Mouse (Mus musculus) limb, embryonic 12.5 days (tissue): ENCODE measurements around the gene Spsb1. TPM values are rescaled to one million over a fixed set of nuclear protein-coding genes. Genes with fewer than 3 reads are reported as not detected.
A peak's percentile ranks its signal among the peaks of the same experiment; 100 is the strongest.

ENCODE experiments used
- ATAC-seq: fragments of 200-750 bp; cut with Nextera tagmentation; 2 replicates; pipeline ENCODE4 v1.8.0; 2017; ENCODE audit warnings: low read depth, moderate TSS enrichment; ENCODE audit not compliant: insufficient number of reproducible peaks, insufficient read depth, low FRiP score, low TSS enrichment
- H3K27ac ChIP-seq: fragments of 300-500 bp; sonication (generic); 2 replicates; pipeline ENCODE4 v1.5.1; 2016; ENCODE audit warnings: mild to moderate bottlenecking, moderate library complexity
- H3K27me3 ChIP-seq: fragments of 300-500 bp; sonication (generic); 2 replicates; pipeline ENCODE4 v1.6.1; 2016; ENCODE audit warnings: mild to moderate bottlenecking, moderate library complexity
- H3K36me3 ChIP-seq: fragments of 300-500 bp; sonication (generic); 2 replicates; pipeline ENCODE4 v1.6.1; 2016; ENCODE audit warnings: mild to moderate bottlenecking, moderate library complexity
- H3K4me1 ChIP-seq: fragments of 300-500 bp; sonication (generic); replicated peaks from 2 replicates; pipeline ENCODE4 v1.6.1; 2016
- H3K4me2 ChIP-seq: fragments of 300-500 bp; sonication (generic); 2 replicates; pipeline ENCODE4 v1.6.1; 2016; ENCODE audit warnings: mild to moderate bottlenecking, moderate library complexity
- H3K4me3 ChIP-seq: fragments of 300-500 bp; sonication (generic); replicated peaks from 2 replicates; pipeline ENCODE4 v1.5.1; 2016; ENCODE audit warnings: mild to moderate bottlenecking
- H3K9ac ChIP-seq: fragments of 300-500 bp; sonication (generic); replicated peaks from 2 replicates; pipeline ENCODE4 v1.6.1; 2016; ENCODE audit warnings: mild to moderate bottlenecking, moderate library complexity
- H3K9me3 ChIP-seq: fragments of 300-500 bp; sonication (generic); 2 replicates; pipeline ENCODE4 v1.6.1; 2016; ENCODE audit warnings: mild to moderate bottlenecking, moderate library complexity
- WGBS: fragments of 180-500 bp; shearing (Covaris S2); methylation state at CpG from one replicate; pipeline ENCODE4 v1.1.7; 2016; 5-methylcytosine and 5-hydroxymethylcytosine counted together
- polyA plus RNA-seq: library from polyadenylated mRNA; unstranded; fragments of >200 nt; fragmentation: Nextera tagmentation; extraction: Ambion mirVana; gene quantifications from 2 replicates; pipeline ENCODE4 v1.2.1, GENCODE M21; 2016

Spsb1 gene
- polyA plus RNA-seq, 1 experiment from 2014 or later: 19.1 TPM

- H3K27ac ChIP-seq: no peak overlapping the region
- 91% methylated on average over 7 of the region's 7 CpGs for WGBS
- peaks cover 32% of the 10 kb centered on the region for H3K4me1 ChIP-seq
- no peaks in the 10 kb centered on the region for H3K9me3 ChIP-seq
- H3K27me3 ChIP-seq: 0 out of 2 replicates have a peak, but pooled peaks cover 3% of the 10 kb centered on the region
- no peak overlapping the region for H3K4me3 ChIP-seq
- no peak overlapping the region for H3K4me2 ChIP-seq
- no peaks in the 10 kb centered on the region for H3K36me3 ChIP-seq
- H3K9ac ChIP-seq: no peak overlapping the region
- no peak for ATAC-seq
Observed at GRCm38 (mm10) chr4:149995911-149996310, 41.1 kb upstream of the Spsb1 start.

DNA sequence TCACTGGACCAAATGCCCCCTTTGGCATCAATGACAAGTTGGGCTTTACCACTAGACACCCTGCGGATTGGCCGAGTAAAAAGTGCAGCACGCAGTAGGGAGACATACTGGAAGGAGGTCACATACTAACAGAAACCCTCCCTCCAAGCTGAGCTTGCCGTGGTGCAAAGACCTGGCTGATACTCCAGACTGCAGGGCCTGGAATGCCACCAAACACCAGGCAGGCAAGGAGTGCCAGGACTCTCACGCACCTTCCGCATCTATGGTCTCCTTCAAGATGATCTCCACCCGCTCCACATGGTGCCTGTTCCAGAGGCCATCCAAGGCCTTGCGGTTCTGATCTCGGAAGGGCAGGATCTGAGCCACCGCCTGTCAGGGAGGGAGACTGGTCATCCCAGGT is 39.4 kb upstream of the Spsb1 start:
- Histone ChIP-seq H3K27me3 (0 out of 2 replicates have a peak, but pooled peaks cover 7% of the 10 kb centered on the region), H3K4me3 (no peak overlapping the region), H3K27ac (no peak overlapping the region), H3K4me2 (no peak overlapping the region), H3K9me3 (no peaks in the 10 kb centered on the region), H3K9ac (no peak overlapping the region), H3K36me3 (no peaks in the 10 kb centered on the region), H3K4me1 (peaks cover 35% of the 10 kb centered on the region)
- ATAC-seq: no peak
- 91% methylated on average over 10 of the region's 10 CpGs for WGBS

- WGBS: 88% methylated on average over 8 of the region's 8 CpGs
- H3K27ac ChIP-seq: no peak overlapping the region
Observed at GRCm38 (mm10) chr4:149992670-149993032, 37.8 kb upstream of the Spsb1 start.

DNA sequence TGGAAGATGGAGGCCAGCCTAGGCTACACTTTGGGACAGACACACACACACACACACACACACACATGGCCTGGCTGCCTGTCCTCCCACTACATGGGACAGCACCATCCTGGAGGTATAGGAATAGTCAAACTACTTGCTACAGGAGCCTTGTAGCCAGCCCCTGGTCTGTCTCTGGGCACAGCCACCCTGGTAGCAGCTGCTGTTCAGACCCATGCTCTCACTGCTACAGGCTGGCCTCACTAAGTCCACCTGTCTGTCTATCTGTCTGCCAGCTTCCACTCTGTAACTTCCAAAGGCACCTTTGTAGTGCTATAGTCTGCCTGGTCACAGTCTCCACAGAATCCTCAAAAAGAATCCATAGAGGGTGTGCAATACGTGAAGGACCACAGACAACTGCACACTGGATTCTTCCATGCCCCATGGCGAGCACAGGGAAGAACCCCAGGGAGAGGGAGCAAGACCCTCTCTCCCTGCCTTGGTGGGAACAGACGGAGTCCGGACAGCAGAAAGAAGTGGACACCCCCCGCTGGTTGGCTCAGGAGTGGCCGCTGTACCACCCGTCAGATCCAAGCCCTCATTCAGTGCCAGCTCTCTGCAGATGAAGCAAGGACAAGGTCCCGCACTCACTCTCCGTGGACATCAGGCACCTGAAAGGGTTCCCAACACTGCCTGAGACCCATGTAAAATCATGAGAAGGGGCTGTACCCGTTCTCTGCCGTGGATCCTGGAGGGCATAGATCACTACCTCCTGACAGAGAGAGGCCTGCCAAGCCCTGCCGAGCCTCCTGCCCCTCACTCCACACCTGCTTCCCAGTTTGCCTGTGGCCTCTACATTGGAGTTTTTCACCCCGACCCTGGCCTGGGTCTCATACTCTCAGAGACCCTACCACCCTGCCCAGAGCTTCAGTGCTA is 37.2 kb upstream of the Spsb1 start:
- H3K4me2 ChIP-seq: no peak overlapping the region
- peaks cover 37% of the 10 kb centered on the region for H3K4me1 ChIP-seq
- H3K4me3 ChIP-seq: no peak overlapping the region
- H3K36me3 ChIP-seq: no peaks in the 10 kb centered on the region
- 0 out of 2 replicates have a peak, but pooled peaks cover 7% of the 10 kb centered on the region for H3K27me3 ChIP-seq
- H3K27ac ChIP-seq: no peak overlapping the region
- H3K9ac ChIP-seq: no peak overlapping the region
- ATAC-seq: no peak
- WGBS: 82% methylated on average over 13 of the region's 13 CpGs
- no peaks in the 10 kb centered on the region for H3K9me3 ChIP-seq

More at GRCm38 (mm10) chr4:149992670-149993032, 37.8 kb upstream of the Spsb1 start:
- Histone ChIP-seq H3K9ac (no peak overlapping the region), H3K27me3 (0 out of 2 replicates have a peak, but pooled peaks cover 7% of the 10 kb centered on the region), H3K9me3 (no peaks in the 10 kb centered on the region), H3K4me3 (no peak overlapping the region), H3K4me1 (peaks cover 37% of the 10 kb centered on the region), H3K4me2 (no peak overlapping the region), H3K36me3 (no peaks in the 10 kb centered on the region)
- ATAC-seq: no peak

- H3K4me2 ChIP-seq: peak overlapping the region; percentile 31
- peaks cover 37% of the 10 kb centered on the region for H3K4me1 ChIP-seq
- no peak overlapping the region for H3K4me3 ChIP-seq
- 24% methylated on average over 9 of the region's 9 CpGs for WGBS
- H3K9me3 ChIP-seq: no peaks in the 10 kb centered on the region
- no peak for ATAC-seq
- H3K9ac ChIP-seq: peak overlapping the region; percentile 42
- H3K27ac ChIP-seq: peak overlapping the region; percentile 70
- H3K36me3 ChIP-seq: no peaks in the 10 kb centered on the region
- H3K27me3 ChIP-seq: 0 out of 2 replicates have a peak, but pooled peaks cover 7% of the 10 kb centered on the region
Observed at GRCm38 (mm10) chr4:149990954-149991633, 36.3 kb upstream of the Spsb1 start.

DNA sequence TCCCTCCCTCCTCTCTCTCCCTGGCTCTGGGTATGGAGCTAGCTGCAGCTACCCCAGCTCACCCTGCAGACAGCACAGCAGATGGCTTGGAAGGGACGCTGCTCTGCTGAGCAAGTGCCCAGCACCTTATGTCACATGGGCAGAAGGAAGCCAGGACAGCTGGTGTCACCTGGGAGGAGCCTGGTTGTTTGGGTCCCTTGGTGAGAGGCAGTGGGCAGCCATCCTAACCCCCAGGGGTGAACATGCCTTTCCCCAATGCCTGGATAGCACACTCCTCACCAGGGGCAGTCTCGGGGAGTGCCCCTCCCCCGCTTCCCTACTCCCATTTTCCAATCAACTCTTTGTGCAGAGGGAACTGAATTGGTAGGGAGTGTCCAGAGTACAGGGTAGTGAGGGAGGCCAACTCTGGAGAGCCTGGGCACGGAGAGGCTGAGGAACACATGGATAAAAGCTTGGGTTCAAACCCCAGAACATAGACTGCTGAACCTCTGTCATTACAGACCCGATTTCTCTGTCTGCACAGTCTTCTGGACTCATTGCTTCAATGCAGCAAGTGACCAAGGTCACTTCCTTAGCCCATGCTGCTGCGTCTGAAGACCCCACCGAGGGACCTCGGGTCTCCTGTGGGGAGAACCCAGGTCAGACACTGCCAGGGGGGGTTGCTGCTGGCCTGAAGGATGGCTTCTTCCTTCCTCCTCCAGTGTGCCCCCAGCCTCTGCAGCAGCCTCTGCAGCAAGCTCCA is 35.5 kb upstream of the Spsb1 start:
- H3K27me3 ChIP-seq: 0 out of 2 replicates have a peak, but pooled peaks cover 4% of the 10 kb centered on the region
- no peaks in the 10 kb centered on the region for H3K36me3 ChIP-seq
- H3K9ac ChIP-seq: peak overlapping the region; percentile 42
- ATAC-seq: no peak; the same call in 1 of the 2 replicates
- peak overlapping the region; percentile 31 for H3K4me2 ChIP-seq
- peak overlapping the region; percentile 70 for H3K27ac ChIP-seq
- no peak overlapping the region for H3K4me3 ChIP-seq
- H3K4me1 ChIP-seq: peaks cover 37% of the 10 kb centered on the region
- WGBS: 8% methylated on average over 8 of the region's 8 CpGs
- no peaks in the 10 kb centered on the region for H3K9me3 ChIP-seq

- Histone ChIP-seq H3K9ac (no peak overlapping the region; the same call in 1 of the 2 replicates), H3K4me3 (peak overlapping the region; percentile 25), H3K9me3 (no peaks in the 10 kb centered on the region), H3K27ac (no peak overlapping the region), H3K4me1 (peaks cover 37% of the 10 kb centered on the region), H3K27me3 (0 out of 2 replicates have a peak, but pooled peaks cover 4% of the 10 kb centered on the region), H3K4me2 (peak overlapping the region; percentile 57), H3K36me3 (no peaks in the 10 kb centered on the region)
- 12% methylated on average over 21 of the region's 21 CpGs for WGBS
- peak; percentile 83 for ATAC-seq
Observed at GRCm38 (mm10) chr4:149988931-149989556, 34.2 kb upstream of the Spsb1 start.

DNA sequence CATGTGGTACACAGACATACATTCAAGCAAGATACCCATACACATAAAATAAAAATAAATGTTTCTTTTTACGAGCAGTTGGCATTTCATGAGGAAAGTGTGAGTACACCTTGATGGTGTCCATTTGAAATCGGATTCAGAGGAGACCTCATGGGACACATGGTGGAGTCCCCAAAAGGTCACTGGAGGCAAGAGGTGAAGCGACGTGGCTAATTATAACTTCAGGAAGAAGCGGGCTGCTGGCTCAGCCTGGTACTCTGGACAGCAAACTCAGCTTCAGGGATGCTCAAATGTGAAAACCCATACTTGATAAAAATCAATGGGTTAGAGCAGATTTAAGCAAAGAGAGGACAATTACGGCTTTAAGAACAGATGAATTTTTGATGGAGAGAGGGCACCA is 33.5 kb upstream of the Spsb1 start:
- Histone ChIP-seq H3K4me1 (peaks cover 37% of the 10 kb centered on the region), H3K9me3 (no peaks in the 10 kb centered on the region), H3K27me3 (0 out of 2 replicates have a peak, but pooled peaks cover 4% of the 10 kb centered on the region), H3K27ac (no peak overlapping the region), H3K36me3 (peaks cover 6% of the 10 kb centered on the region; the same call in 1 of the 2 replicates), H3K4me3 (no peak overlapping the region), H3K9ac (no peak overlapping the region), H3K4me2 (peak overlapping the region; percentile 57)
- ATAC-seq: no peak
- 83% methylated on average over 6 of the region's 6 CpGs for WGBS

DNA sequence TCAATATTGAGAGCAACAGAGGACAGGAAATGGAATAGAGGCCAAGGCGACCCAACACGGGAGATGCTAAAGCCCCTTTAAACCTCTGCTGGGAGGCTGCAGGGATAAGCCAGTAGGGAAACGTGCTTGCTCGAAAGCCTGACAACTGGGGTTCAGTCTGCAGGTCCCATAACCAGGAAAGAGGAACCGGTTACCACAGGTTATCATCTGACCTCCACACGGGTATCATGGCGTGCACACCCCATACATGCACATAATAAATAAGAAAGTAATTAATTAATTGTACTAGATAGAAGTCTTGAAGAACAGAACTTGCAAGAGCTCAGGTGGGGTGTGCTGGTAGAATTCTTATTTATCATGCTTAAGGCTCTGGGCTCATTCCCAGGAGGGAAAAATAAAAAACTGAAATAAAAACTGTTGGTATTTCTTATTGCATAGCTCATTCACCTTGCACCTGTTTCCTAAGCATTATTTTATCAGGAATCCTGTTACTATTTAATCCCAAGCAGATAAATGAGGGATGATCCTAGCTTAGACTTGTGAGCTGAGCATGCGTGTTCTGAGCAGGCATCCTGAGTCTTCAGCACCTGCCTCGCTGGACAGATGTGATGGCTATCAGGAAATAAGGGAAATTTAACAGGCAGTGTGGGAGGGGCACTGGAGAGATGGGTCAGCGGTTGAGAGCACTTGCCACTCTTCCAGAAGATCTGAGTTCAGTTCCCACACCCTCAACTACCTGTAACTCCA is 32.0 kb upstream of the Spsb1 start:
- Histone ChIP-seq H3K36me3 (peaks cover 13% of the 10 kb centered on the region), H3K4me3 (no peak overlapping the region), H3K4me2 (no peak overlapping the region), H3K27me3 (0 out of 2 replicates have a peak, but pooled peaks cover 4% of the 10 kb centered on the region), H3K4me1 (peaks cover 29% of the 10 kb centered on the region), H3K27ac (no peak overlapping the region), H3K9me3 (no peaks in the 10 kb centered on the region), H3K9ac (no peak overlapping the region)
- no peak for ATAC-seq
- WGBS: 79% methylated on average over 10 of the region's 10 CpGs
